Mouse (Mus musculus) urinary bladder, postnatal 10 days (tissue): ENCODE measurements around the gene Tas2r116.

Experiments
- DNase-seq: peaks from one replicate; pipeline ENCODE4 v3.0.0; 2022; ENCODE audit warnings: low spot score

The Tas2r116 gene

GRCm38 (mm10) chr6:132855138-132855537 is at the start of gene Tas2r116:
TSS of gene Tas2r116 (plus strand) at chr6:132855438.
- no peak for DNase-seq

GRCm38 (mm10) chr6:132846842-132847241 is 8.4 kb upstream of the Tas2r116 start, which contains the start of gene Tas2r123:
TSS of gene Tas2r123 (plus strand) at chr6:132847142.
- DNase-seq = no peak

GRCm38 (mm10) chr6:132867708-132868107 is 12.5 kb downstream of the Tas2r116 start, which contains the start of gene Tas2r110:
TSS of gene Tas2r110 (plus strand) at chr6:132868008.
- no peak for DNase-seq

GRCm38 (mm10) chr6:132892711-132893110 is 37.5 kb downstream of the Tas2r116 start, which contains the start of gene Tas2r113:
TSS of gene Tas2r113 (plus strand) at chr6:132893011.
- DNase-seq = no peak
